Mouse (Mus musculus): ENCODE measurements around the gene Lingo3. TPM values are rescaled to one million over a fixed set of nuclear protein-coding genes. Genes with fewer than 3 reads are reported as not detected.
A peak's percentile ranks its signal among the peaks of the same experiment; 100 is the strongest.

The Lingo3 gene
- total RNA-seq, 2 experiments from 2014 or later: 38.5 to 46.7 TPM

DNA sequence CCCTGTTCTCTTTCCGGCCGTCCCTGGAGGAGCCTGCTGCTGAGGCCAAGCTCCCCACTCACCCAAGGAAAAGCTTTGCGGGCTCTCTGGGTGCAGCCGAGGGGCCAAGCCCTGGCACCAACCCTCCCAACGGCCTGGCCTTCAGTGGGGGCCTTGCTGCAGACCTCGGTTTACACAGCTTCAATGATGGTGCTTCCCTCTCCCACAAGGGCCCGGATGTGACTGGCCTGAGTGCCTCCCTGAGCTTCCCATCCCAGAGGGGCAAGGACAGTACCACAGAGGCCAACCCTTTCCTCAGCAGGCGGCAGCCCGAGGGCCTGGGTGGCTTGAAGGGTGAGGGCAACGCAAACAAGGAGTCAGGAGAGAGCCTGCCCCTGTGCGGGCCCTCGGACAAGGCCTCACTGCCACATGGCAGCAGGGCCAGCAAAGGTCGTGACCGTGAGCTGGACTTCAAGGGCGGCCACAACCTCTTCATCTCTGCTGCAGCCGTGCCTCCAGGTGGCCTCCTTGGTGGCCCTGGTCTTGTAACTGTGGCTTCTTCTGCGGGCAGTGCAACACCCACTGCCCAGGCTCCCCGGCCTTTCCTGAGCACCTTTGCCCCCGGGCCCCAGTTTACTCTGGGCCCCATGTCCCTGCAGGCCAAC is 53.0 kb downstream of the Lingo3 start:
- DNase-seq (ENCODE audit: low spot score in 2 of 2): no peak
- intact Hi-C loops (cut with DNase I): no loop called here

DNA sequence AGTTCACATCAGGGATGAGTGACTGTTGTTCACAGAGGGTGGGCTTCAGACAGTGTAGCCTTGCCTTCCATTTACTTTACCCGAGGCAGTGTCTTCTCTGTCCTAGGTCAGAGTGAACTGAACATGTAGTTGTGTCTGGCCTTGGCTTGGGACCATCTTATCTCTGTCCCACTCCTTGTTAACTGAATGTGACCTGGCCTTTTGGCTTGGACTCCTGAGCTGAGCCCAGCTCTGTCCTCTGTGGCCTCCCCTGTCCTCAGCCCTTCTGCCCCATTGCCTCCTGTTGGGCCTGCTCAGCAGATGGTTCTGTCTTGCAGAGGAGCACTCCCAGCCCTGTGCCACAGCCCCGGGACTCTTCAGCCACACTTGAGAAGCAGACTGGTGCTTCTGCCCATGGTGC is 56.3 kb downstream of the Lingo3 start:
- intact Hi-C loops (cut with DNase I): no loop called here
- DNase-seq (ENCODE audit: low spot score in 2 of 2): no peak

DNA sequence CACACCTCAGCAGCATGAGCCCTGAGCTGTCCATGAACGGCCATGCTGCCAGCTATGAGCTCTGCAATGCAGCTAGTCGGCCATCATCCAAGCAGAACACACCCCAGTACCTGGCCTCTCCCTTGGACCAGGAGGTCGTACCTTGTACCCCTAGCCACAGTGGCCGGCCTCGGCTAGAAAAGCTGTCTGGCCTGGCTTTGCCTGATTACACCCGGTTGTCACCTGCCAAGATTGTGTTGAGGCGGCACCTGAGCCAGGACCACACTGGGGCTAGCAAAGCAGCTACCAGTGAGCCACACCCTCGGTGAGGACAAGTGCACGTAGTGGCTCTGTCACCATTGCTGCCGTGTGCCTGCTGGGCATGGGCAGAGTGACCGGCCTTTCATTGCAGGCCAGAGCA is 57.9 kb downstream of the Lingo3 start:
- intact Hi-C loops (cut with DNase I): no loop called here
- no peak for DNase-seq (ENCODE audit: low spot score in 2 of 2)

DNA sequence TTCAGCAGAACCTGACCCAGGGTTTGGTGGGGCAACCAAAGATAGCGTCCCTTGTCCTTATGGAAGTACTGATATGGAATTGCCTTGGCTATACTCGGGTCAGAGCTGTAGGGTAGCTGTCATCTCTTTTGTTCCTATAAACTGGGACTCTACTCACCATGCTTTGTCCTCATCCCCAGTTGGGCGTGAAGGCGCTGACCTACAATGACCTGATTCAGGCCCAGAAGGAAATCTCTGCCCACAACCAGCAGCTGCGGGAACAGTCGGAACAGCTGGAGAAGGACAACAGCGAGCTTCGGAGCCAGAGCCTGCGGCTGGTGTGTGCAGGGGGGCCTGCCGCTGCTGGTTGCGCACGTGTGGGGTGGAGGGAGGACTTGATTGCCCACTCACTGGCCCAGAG is 59.0 kb downstream of the Lingo3 start:
- intact Hi-C loops (cut with DNase I): loop anchor here (5.0 kb wide), 1 partner anchor 38 kb away; no protein-coding TSS in a partner anchor
- no peak for DNase-seq (ENCODE audit: low spot score in 2 of 2)

DNA sequence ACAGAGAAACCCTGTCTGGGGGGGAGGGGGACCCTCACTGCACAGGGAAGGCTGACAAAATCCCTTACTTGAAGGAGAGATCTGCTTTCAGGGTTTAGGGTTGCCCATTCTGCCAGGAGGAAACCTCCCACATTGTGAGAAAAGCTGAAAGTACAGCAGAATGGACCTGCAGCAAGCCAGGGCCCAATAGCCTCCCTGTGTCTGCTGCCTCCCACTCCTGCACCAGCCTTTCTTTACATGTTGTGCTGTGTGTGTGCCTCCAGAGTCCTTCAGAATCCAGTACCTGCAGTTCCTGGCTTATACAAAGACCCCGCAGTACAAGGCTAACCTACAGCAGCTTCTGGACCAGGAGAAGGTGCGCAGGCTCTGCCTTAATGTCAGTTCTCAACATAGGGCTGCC is 59.5 kb downstream of the Lingo3 start:
- intact Hi-C loops (cut with DNase I): loop anchor here (5.0 kb wide), 1 partner anchor 37 kb away; no protein-coding TSS in a partner anchor
- peak in 1 of 2 experiments; percentile 53 for DNase-seq (ENCODE audit: low spot score in 2 of 2)

Small RNA genes within 50 kb of the gene (microRNA-seq; reads per million reads assigned to microRNA genes)
- 4.8 reads per million, percentile 16 among the genes with 10 or more reads in this experiment for gene Mir1982

Other genes with a start within 250 kb of the Lingo3 start
- 10 to 100 TPM; 40.1 to 45.1 TPM for gene Scamp4, start 241.2 kb downstream of the Lingo3 start, total RNA-seq (2021)
- gene Adat3, start 241.2 kb downstream of the Lingo3 start, total RNA-seq (2021): 1 to 10 TPM; 1.7 to 4.0 TPM
- 1 to 10 TPM; 2.6 to 3.6 TPM for gene Gm49322, start 238.0 kb downstream of the Lingo3 start, total RNA-seq (2021)
- 100 to 1,000 TPM; 208 to 256 TPM for gene Csnk1g2, start 221.2 kb downstream of the Lingo3 start, total RNA-seq (2021)
- gene Btbd2, start 187.0 kb downstream of the Lingo3 start, total RNA-seq (2021): 100 to 1,000 TPM in 1 of 2 experiments, 10 to 100 TPM in 1; 93.4 to 100 TPM
- gene Mknk2, start 165.9 kb downstream of the Lingo3 start, total RNA-seq (2021): 10 to 100 TPM; 39.9 to 42.0 TPM
- 10 to 100 TPM; 14.0 TPM for gene Mob3a, start 142.1 kb downstream of the Lingo3 start, total RNA-seq (2021)
- 10 to 100 TPM; 36.7 to 47.3 TPM for gene Izumo4, start 141.9 kb downstream of the Lingo3 start, total RNA-seq (2021)
- 100 to 1,000 TPM; 133 to 160 TPM for gene Ap3d1, start 101.8 kb downstream of the Lingo3 start, total RNA-seq (2021)
- gene Dot1l, start 88.8 kb downstream of the Lingo3 start, total RNA-seq (2021): 10 to 100 TPM; 37.2 to 65.0 TPM
- gene Sf3a2, start 45.8 kb downstream of the Lingo3 start, total RNA-seq (2021): 10 to 100 TPM; 44.3 to 53.0 TPM
- gene Plekhj1, start 45.4 kb downstream of the Lingo3 start, total RNA-seq (2021): 10 to 100 TPM; 53.5 to 63.2 TPM
- 1 to 10 TPM; 1.2 to 2.0 TPM for gene Amh, start 38.8 kb downstream of the Lingo3 start, total RNA-seq (2021)
- gene Jsrp1, start 30.5 kb downstream of the Lingo3 start, total RNA-seq (2021): 1 to 10 TPM; 5.5 to 5.6 TPM
- gene Oaz1, start 17.4 kb downstream of the Lingo3 start, total RNA-seq (2021): 100 to 1,000 TPM; 507 to 583 TPM
- 10 to 100 TPM; 34.2 to 44.0 TPM for gene Lsm7, start 11.2 kb upstream of the Lingo3 start, total RNA-seq (2021)
- gene Sppl2b, start 11.2 kb upstream of the Lingo3 start, total RNA-seq (2021): 10 to 100 TPM; 53.2 to 66.1 TPM
- under 1 TPM in 1 of 2 experiments, not detected in 1; 0.32 TPM for gene Tmprss9, start 27.8 kb upstream of the Lingo3 start, total RNA-seq (2021)
- 100 to 1,000 TPM; 120 to 153 TPM for gene Timm13, start 56.9 kb upstream of the Lingo3 start, total RNA-seq (2021)
- 10 to 100 TPM; 17.6 to 21.2 TPM for gene Lmnb2, start 74.2 kb upstream of the Lingo3 start, total RNA-seq (2021)
- 10 to 100 TPM; 17.4 to 23.9 TPM for gene Gadd45b, start 86.0 kb upstream of the Lingo3 start, total RNA-seq (2021)
- 100 to 1,000 TPM in 1 of 2 experiments, 10 to 100 TPM in 1; 97.9 to 136 TPM for gene Gng7, start 170.9 kb upstream of the Lingo3 start, total RNA-seq (2021)
- 100 to 1,000 TPM; 102 to 111 TPM for gene Diras1, start 181.6 kb upstream of the Lingo3 start, total RNA-seq (2021)
- 10 to 100 TPM; 66.9 to 74.2 TPM for gene Slc39a3, start 193.4 kb upstream of the Lingo3 start, total RNA-seq (2021)
- 100 to 1,000 TPM; 169 to 176 TPM for gene Sgta, start 216.1 kb upstream of the Lingo3 start, total RNA-seq (2021)
- gene Thop1, start 226.0 kb upstream of the Lingo3 start, total RNA-seq (2021): 10 to 100 TPM; 47.0 to 49.8 TPM